Mouse (Mus musculus) erythroblast, embryonic 14.5 days (primary cell): ENCODE data around the gene Phc2.

Source experiments
- GATA1 ChIP-seq: IDR thresholded peaks from 2 replicates; pipeline ENCODE4 v1.6.1; 2012; ENCODE audit warnings: low read length, inconsistent platforms, mixed read lengths
- TAL1 ChIP-seq: IDR thresholded peaks from 3 replicates; pipeline ENCODE4 v1.6.1; 2012; ENCODE audit warnings: low read length, inconsistent platforms, mixed read lengths

DNA sequence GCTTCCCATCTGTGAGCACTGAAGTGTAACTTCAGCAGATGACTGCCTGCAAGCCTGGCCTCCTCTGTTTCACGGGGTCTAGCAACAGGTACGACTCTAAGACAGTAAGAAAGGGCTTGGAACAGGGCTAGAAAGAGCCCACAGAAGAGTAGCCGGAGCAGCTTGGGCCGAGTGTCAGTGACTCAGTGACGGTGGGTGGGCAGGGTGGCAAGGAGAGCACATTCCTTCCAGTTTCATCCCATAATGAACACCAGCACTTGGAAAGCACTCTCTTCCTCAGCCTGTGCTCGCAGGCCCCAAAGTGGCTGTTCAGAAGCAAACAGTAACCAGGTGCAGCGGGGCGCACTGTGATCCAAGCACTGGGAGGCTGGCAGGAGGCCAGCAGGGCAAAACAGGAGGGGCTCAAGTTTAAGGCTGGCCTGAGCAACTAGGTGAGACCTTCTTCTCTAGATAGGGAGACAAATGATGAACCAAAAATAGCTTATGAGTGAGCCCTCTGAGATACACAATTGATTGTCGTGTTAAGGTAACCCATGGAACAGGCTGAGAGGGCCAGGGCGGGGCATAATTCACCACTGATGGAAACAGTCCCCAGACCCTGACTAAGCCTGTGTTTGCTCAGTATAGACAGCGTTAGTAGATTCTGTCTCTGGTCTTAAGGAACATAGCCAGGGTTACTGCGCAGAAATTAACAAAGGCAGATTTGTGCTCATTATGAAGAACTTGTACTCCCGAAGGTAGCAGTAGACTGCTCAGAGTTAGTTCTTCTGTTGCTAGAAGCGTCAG is 83.5 kb downstream of the Phc2 start:
- TF ChIP-seq GATA1 (no peak), TAL1 (no peak)
